Mouse (Mus musculus) embryonic stem cell, embryonic (primary cell): ENCODE measurements around the gene Clptm1.

Experiments
- CTCF ChIA-PET, 4 experiments: fragments of 300-600 bp in 2 of 4; fragments of 350-600 bp in 2 of 4; sonication (Branson Sonifier 250); formaldehyde crosslinking; loops; one replicate each; lab custom pipeline; 2022; ENCODE audit warnings: inconsistent platforms in 2 of 4; lab: Charles Lee
- POLR2A ChIA-PET, 4 experiments: fragments of 300-600 bp in 2 of 4; fragments of 350-600 bp in 2 of 4; sonication (Branson Sonifier 250); formaldehyde crosslinking; loops; one replicate each; lab custom pipeline; 2022; ENCODE audit warnings: antibody characterized with exemption in 4 of 4, inconsistent platforms in 1 of 4; lab: Charles Lee

Gene Clptm1

GRCm38 (mm10) chr7:19589207-19589606 is 75.6 kb downstream of the Clptm1 start:
- CTCF ChIA-PET: interaction anchor here (0.5 to 3.3 kb wide), 104 partner anchors 10 to 598 kb away, joined by 3 to 48 read pairs (median 5); partner anchors contain the start of genes Ckm (in 3 of the 4), Clasrp (in 3 of the 4), Gemin7 (in 3 of the 4) and Nkpd1 (in 3 of the 4)
- POLR2A ChIA-PET: interaction anchor here in 3 of 4 experiments (0.8 to 3.6 kb wide), 32 partner anchors 9 to 184 kb away, joined by 3 to 33 read pairs (median 4); partner anchors contain the start of genes Clasrp (in 2 of the 3), Gemin7 (in 2 of the 3), Apoe (in 1 of the 3) and Ppp1r37 (in 1 of the 3)

GRCm38 (mm10) chr7:19586269-19586668 is 78.6 kb downstream of the Clptm1 start:
- ChIA-PET POLR2A (interaction anchor here in 3 of 4 experiments (0.5 to 2.3 kb wide), 15 partner anchors 8 to 278 kb away, joined by 3 to 8 read pairs (median 4); partner anchors contain the start of genes Clasrp (in 1 of the 3) and Relb (in 1 of the 3)), CTCF (interaction anchor here in 2 of 4 experiments (0.5 to 2.1 kb wide), 10 partner anchors 9 to 449 kb away, joined by 3 to 6 read pairs (median 3); partner anchors contain the start of genes Gemin7 (in 1 of the 2) and Nkpd1 (in 1 of the 2))
